Mouse (Mus musculus): ENCODE measurements around the gene Cyp4a29.
"Not testable (repeated sequence)": the region's sequence is repeated elsewhere in the genome, so short reads cannot be mapped to it uniquely, and the experiment has no call there.

GRCm38 (mm10) chr4:115278215-115278982 lies 36.5 kb downstream of the Cyp4a29 start:
- TF ChIP-seq CTCF (IDR thresholded peaks at IDR 0.05; ENCODE audit: control insufficient read depth, insufficient read depth, low read length); POLR2A (IDR thresholded peaks at IDR 0.05; ENCODE audit: borderline replicate concordance, control insufficient read depth, low read depth, low read length): not testable (repeated sequence)
